Mouse (Mus musculus) A20 (cell line): Measurements from ENCODE around the gene Fam13c.
"Not testable (repeated sequence)": the region's sequence is repeated elsewhere in the genome, so short reads cannot be mapped to it uniquely, and the experiment has no call there.

Experiments
- DNase-seq: peaks from one replicate; pipeline ENCODE4 v3.0.0-alpha.2; 2011; ENCODE audit warnings: low read depth, low spot score

Gene Fam13c

DNA sequence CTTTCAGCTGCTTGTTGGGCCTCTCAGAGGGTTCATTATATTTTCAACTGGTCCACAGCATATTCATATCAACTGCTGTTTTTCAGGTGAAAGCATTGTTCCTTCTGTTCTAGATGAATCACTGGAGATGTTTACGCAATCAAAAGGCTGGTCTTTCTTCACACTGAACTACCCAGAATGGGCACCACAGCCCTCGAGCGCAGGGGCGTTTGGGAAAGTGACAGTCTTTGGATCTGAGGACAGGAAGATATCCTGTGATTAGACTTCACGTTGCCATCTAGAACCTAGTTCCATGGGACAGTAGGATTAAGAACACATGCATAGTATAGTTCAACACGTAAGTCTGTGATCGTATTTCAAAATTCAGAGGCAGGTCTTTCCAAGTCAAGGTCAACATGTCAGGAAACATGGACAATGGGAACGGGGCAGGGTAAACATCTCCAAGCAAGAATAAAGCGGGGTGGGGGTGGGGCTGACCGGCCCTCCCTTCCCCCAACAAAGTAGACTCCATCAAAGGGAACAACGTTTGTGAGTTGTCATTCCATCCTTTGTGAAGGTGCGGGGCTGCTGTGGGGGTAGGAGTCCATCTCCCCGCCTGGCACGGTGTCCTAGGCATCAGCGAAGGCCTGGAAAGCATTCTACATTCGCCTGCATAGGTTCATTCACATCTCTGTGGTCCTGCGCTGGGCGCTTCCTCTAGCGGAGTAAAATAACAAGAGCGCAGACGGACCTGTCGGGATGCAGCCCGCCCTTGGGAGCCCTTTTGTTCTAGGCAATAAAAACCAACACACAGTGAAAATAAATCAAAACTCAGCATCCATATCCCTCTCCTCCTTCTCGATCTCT is at the start of gene Fam13c:
Gene Fam13c, plus strand, starts transcription at position 806 of the 846 bp plus-strand sequence.
- no peak for DNase-seq

DNA sequence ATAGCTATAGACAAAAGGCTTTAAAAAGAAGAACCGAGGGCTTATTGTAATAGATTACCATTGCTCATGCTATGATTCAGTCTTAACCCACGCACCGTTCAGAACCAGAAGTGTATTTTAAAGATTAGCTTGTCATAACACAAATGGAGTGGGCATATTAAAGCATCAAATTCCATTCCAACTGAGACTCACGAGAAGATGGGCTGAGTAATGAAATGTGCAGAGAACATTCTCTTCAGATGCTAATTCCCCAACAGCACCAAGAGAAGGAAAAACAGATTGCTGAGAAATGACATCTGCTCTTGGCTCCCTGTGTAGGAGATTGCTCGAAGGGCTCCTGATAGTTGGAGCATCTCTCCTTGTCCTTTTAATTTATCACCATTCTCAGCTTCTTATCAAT is 44.4 kb upstream of the Fam13c start:
- DNase-seq: no peak

DNA sequence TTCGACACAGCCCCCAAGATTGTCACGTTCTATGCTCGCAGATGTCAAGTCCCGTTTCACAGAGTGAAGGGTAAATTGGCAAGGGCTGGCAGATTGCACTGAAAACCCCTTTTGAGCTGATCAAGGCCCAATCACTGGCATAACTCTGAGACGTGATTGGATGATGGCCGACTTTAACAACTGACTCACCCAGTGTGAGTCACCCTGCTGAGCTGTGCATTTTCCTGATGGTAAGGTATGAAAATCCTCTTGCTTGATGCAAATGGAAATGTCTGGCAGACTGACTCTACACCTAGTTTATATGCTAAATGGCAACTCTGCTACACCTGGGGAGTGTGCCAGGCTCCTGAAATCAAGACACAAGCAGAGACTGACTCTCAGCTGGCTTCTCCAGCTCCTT is 42.1 kb upstream of the Fam13c start:
- DNase-seq: no peak

DNA sequence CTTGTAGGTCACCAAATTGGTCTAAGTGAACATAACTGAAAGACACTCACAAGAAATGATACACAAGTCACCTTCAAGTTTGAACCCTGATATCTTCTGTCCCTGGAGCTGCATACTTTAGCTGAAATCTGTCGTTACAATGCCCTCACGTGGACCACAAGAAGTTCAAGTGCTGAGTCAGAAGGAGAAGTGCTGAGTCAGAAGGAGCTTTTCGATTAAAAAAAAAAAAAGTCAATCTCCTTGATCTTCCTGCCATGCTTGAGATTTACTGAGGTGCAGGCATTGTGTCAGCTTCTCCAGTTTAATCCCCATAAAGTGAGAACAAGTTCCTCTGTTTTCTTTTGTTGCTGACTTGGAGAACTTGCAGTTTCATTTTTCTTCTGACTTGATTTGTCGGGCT is 38.3 kb upstream of the Fam13c start:
- peak; percentile 47 for DNase-seq

DNA sequence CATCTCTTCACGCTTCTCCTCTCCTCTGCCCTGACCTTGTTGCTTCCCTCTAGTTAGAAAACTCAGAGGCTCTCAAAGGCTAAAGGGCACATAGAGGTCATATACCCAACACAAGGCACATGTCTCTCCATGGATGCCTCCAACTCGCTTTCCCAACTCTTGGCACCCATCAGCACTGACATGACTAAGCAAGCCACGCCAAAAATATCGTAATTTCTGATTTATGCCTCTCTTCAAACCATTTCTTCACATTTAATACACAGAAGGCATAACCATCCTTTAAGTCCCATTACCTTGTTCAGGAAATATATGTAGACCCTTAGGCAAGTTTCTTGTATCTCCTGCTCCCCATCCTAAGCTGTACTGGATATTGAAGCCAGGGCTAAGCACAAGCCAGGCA is 37.6 kb upstream of the Fam13c start:
- no peak for DNase-seq

DNA sequence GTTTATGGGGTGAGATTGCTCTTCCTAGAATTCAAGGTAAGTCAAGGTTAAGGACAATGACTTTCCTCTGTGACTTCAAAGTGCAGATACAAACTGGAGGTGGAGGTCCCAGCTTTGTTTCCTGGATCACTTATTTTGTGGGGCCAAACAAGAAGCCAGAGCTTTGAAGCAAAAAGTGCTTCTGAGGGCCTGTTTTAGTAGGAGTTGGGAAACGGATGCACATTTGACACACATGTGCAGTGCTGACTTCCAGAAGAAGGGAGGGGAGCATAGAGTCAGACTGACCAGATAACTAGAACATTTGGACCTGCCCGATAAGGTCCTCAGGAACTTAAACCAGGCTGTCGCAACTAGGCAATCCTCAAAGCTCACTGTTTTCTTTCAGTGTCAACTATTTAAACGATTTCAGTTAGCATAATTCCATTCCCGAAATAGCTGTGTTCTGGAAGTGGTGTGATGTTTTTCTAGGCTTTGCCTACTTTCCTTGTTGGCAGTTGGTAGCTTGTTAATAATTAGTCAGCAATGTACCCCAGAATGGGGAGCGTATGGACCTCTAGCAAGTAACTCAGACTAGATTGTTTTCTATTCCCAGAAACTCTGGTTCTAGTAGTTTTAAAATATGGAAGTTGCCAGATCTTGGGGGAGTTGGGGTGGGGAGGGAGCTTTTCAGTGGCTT is 22.3 kb upstream of the Fam13c start:
- no peak for DNase-seq

DNA sequence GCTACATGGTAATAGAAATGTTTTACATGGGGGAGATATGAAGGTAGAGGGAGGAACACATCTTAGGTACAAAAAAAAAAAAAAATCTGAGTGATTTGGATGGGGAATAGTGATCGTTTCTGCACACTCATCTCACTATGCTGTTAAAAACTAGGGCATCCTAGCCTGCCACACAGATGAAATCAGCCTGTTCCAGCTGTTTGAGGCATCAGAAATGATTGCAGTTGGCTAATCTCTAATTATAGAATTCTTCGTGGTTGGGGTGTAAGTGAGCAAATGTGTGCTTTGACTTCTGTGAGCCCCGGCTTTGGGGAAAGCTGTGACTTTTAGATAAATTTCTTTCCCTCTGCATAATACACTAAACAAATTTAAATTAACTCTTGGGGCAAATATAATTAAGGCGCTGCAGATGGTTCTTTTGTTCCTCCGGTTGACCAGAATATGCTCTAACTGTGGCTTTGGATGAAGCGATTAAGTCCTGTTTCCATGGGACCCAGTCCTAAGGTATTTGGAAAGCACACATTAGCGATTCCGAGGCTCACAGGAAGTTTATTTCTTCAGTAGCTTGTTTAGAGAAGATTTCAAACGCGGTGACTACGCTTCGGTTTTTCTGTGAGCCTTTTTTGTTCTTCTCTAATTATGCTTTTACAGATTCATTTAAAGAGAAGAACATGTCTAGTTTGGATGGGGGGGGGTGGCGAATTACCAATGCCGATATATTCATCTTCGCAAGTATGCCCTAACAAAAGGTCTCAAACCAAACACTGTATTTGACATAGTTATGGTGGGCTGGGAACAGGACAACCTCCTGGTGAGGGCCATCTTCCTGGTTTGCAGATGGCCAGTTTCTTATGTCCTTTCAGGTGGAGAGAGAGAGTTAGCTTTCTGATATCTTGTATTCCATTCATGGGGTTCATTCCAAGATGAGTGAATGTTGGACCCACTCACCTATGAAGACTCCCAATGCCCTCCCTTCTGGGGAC is 20.7 kb upstream of the Fam13c start:
- DNase-seq: no peak

DNA sequence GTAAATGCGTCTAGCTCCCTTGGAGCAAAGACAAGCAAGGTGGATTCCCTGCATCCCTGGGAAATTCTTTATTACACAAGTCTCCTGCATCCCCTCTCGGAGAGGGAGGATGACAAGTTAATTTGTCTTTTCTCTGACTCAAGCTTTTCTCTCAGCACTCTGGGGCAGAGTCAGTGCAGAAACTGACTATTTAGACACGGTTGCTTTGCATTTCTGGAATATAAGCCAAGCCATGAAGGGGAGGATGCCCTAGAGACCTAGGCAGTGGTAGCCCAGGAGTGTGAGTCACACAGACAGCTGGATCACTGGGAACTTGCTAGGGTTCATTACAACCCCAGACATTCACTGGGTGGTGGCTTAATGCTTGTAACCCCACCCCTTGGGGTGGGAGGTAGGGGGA is 13.9 kb upstream of the Fam13c start:
- no peak for DNase-seq

DNA sequence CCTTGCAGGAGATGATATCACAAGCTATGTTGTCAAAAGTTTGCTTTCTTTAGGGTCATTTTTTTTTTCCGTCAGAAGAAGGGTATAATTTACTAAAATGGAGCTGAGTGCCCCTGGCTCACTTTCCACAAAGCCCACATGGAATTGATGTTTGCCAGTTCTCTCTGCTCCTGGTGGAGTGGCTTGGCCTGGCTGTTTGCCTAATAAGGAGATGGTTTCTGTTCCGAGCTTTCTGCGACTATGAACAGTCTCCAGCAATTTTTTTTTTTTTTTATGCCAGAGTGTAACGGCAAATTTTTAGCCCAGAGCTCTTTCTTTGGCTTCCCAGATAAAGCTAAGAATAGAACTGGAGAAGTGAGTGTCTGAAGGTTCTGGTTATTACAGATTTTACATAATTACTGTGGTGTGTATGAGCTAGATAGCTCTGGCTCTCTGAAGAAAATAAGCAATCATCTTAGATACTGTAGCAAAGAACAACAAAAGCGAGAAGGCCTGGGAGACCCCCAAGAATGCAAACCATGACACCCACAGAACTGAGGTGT is 12.1 kb upstream of the Fam13c start:
- DNase-seq: no peak

DNA sequence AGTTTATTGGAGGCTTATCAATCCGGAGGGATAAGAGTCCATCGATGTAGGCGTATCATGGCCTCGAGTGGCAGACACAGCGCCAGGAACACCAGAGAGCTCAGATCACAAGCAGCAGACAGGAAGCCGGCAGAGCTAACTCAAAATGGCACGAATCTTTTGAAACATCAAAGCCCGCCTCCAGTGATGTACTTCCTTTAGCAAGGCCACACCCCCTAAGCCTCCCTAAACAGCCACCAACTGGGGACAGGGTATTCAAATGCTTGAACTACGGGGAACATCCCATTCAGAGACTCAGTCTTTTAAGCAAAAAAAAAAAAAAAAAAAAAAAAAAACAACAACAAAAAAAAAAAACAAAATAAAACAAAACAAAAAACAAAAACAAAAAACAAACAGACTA is 10.9 kb upstream of the Fam13c start:
- DNase-seq: no peak

DNA sequence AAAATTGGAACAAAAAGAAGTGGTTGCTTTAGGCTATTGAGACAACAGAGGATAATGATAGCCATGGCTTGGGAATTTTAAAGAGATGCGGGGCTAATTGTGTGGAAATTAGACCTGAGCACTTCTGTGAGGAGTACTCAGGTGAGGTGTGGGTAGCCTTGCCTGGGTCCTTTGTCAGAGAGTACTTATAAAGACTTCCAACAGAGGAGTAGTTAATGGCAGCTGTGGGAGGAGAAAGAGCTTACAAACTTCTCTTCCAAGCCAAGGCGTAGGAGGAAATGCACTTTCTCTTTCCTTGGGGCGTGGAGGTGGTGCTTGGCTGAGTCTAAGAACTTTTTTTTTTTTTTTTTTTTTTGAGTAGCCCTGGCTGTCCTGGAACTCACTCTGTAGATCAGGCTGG is 6.9 kb upstream of the Fam13c start:
- DNase-seq: no peak

DNA sequence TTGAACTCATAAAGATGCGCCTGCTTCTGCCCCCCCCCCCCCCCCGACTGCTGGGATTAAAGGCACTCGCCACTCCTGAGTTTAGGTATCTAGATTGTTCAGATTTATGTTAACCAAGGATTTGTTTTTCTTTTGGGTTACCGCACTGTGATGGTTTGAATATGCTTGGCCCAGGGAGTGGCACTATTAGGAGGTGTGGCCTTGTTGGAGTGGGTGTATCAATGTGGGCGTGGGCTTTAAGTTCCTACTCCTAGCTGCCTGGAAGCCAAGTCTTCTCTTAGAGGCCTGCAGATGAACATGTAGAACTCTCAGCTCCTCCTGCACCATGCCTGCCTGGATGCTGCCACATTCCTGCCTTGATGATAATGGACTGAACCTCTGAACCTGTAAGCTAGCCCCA is 6.5 kb upstream of the Fam13c start:
- DNase-seq: not testable (repeated sequence)

DNA sequence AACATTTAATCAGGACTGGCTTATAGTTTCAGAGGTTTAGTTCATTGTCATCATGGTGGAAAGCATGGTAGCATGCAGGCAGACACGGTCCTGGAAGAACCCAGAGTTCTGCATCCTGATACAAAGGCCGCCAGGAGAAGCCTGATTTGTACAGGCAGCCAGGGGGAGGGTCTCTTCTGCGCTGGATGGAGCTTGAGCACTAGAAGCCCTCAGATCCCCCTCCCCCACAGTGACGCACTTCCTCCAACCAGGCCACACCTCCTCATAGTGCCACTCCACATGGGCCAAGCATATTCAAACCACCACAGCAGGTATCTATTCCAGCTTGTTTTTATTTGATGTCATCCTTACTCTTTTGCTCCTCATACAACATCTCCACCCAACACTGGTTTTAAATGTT is 3.6 kb upstream of the Fam13c start:
- DNase-seq: no peak

DNA sequence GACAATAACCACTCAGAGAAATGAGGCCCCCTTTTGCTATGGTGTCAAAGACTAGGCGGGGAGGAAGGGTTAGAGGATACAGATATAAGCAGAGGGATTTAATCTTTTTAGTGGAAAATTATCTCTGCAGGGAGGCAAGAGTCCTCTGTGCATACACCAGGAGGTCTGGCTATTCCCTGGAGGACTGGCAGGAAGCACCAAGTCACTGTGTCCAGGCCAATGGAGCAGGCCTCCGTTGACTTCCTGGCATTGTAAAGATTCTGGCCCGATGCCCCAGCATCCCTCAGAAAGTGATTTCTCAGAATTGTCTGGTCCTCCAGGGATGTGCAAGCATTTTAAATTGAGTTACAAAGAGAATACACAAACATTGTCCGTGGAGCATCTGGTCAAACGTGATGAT is 3.0 kb upstream of the Fam13c start:
- no peak for DNase-seq

DNA sequence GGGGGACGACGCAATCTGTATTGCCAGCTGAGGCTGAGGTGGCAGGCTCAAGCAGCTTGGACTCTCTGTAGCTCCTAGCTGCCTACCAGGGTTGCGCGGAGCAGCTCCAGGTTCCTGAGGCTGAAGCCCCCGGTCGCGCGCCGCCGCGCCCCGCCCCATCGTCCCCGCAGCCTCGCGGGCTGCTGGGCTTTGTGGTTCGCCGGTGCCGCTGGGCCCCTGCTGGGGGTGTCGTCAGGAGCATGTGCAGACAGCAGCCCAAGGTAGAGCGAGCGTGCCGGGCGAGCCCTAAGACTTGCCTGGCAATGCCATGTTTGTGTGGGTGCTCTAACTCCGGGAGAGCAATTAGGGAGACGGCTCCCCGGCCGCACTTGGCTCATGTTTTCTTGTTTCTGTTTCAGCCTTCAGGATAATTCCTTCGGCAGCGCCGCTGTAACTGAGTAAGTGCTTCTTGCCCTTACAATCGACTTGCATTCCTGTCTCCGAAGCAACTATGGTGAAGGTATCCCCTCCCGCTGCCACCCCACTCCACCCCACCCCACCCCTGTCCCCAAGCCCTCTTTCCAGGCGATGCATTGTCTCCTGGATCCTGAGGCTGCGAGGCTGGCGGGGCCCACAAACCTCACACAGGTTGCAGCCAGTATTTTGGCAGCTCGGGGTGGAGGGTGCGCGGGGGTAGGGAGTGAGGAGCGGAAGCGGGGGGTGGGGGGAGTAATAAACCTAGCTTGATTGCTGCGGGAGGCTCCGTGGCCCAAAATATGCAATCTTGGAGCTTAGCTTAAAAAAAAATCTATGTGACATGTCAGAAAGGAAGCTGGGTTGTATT is 569 bp downstream of the Fam13c start:
- DNase-seq: no peak

DNA sequence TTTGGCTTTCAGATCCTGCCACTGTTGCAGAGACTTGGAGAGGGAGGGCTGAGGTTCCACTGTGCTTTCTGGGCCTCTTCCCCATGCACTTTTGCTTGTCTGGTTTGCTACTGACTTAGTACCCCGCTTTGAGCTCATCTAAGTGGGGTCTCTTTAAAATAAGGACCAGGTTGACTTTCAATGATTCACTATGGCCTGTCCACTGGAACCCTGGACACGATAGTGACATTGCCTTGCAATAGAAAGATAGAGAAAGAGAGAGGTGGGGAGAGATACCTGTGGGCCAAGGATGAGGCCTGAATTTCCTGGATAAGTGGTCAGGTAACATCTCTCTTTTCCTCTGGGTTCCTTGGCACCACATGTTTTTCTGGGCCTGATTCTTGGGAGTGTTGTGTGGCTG is 1.9 kb downstream of the Fam13c start:
- DNase-seq: no peak

DNA sequence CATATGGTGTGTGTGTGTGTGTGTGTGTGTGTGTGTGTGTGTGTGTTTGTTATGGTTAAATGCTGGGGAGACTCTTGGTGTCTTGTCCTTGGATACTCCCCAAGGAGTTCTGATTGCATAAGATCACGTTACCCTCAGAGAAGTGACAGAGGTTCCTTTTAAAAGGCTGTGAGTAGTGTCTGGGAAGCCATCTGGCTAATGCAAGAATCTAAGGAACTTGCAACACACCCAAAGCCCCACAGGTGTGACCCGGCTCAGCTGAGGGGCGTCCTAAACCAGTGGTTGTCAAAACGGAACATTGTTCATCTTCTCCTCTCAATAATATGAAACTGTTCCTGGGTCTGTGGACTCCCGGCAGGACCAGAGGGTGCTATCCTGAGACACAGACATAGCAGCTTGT is 2.3 kb downstream of the Fam13c start:
- no peak for DNase-seq

DNA sequence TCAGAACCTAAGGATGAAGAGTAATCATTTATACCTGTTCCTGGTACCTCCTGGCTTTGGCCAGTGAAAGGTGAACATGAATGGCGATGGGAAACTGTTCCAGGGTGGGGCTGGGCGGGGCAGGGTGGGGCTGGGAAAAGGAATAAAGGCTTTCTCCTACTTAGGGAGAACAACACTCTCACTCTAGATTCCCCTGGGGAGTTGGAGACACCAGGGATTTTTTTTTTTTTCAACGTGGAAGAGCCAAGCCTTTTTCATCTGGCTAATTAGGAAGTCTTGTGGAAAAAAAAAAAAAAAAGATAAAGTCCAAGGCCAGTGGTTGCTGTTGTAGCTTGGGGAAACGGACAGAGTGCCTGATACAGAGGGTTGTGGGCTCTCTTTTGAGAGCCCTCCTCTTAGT is 7.5 kb downstream of the Fam13c start:
- DNase-seq: no peak

DNA sequence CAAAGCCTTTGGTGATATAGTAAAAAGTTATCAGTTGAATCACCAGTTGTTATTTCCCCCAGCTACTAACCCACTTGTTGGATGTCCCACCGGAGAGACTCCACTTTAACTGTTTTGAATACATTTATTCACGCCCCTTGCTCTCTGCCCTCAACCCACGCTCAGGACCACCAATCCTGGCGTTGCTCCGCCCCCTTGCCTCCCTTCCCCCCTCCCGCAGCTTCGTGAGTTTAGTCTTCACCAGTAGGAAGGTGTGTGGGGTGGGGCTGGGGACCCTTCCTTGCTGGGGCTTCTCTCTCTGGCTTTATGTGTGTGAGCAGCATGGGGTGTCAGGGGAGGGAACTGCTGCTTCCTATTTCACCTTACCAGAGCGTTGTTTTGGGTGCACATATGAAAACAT is 8.9 kb downstream of the Fam13c start:
- no peak for DNase-seq

DNA sequence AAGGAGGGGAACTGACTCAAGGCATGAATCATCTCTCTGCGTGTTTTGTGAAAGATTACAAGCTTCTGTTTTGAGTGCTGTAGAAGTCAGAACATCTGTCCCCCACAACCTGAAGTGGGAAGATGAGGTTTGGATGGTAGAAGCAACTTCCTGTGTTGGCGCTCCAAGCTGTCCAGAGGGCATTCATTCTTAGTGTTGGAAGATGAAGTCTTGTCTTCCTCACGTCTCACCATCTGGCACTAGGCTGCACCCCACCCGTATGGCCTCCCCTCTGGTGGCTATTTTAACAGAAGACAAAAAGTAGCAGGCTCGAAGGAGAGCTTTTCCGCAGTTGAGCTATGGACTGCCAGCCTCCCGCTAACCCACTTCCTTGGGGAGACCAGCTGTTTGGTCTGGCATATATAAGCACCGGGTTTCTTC is 15.6 kb downstream of the Fam13c start:
- no peak for DNase-seq
